In the genomic region with DNA sequence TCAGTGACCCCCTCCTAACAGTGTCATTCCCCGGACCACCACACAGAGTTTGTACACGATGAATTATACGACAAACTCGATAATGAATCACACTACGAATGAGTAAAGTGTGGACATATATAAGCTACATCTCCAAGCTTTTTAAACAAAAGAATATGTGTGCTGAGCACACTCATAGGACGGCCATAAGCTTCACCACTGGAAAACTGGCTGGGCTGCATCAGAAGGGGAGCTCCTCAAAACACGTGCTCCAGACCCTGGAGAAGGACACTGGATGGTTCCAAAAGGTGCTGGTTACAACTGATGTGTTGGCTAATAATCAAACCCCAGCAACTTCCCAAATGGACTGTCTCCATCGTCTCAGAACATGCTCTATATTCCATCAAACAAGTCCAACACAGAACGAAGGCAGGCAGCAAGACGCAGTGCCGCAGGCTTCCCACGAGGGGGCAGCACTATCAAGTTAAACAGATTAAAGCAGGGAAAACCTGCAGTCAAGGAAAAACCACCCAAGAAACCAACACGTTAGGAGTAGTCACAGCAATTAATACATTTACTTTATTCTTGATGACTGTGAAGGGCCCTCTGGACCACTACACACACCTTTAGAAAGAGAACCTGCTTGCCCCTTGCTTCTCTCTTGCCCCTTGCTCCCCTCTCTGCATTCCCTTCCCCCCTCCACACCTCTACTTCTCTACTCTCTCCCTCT, we compare ENCODE assay signal across 8 mouse cellular contexts. TPM values are rescaled to one million over a fixed set of nuclear protein-coding genes. Genes with fewer than 3 reads are reported as not detected.
DNase-seq lines count a peak whose midpoint lies in the region; ATAC-seq and TF ChIP-seq lines count a peak whose summit lies in the region.

No protein-coding gene starts in this region.

- no peak overlapping the region for H3K27ac ChIP-seq in liver, postnatal 0 days (ENCODE audit: low read depth)
- no peak overlapping the region for H3K27ac ChIP-seq in neural tube, embryonic 15.5 days (replicated peaks)

- TF ChIP-seq CTCF in liver, postnatal 0 days (IDR thresholded peaks at IDR 0.05; ENCODE audit: low read depth), result peak; percentile 92

- H3K9ac ChIP-seq in liver, postnatal 0 days (replicated peaks), result no peak overlapping the region
- H3K9ac ChIP-seq in neural tube, embryonic 15.5 days (replicated peaks), result no peak overlapping the region

- ATAC-seq in granulocyte monocyte progenitor cell, adult 5-6 weeks (replicated peaks; ENCODE audit: poor library complexity, severe bottlenecking), result peak; percentile 94
- peak; percentile 50; the same call in 1 of the 2 replicates for ATAC-seq in liver, postnatal 0 days
- peak; percentile 79 for ATAC-seq in neural tube, embryonic 15.5 days (ENCODE audit: low FRiP score)

- WGBS in liver, postnatal 0 days (ENCODE audit: insufficient replicate concordance), result 53% methylated on average over 13 of the region's 13 CpGs
- whole genome bisulfite sequencing in neural tube, embryonic 15.5 days, result 58% methylated on average over 13 of the region's 13 CpGs

- no peak overlapping the region for H3K4me2 ChIP-seq in liver, postnatal 0 days (ENCODE audit: low read depth, low read length)
- no peak overlapping the region for H3K4me2 ChIP-seq in neural tube, embryonic 15.5 days

- DNase-seq in A20 (ENCODE audit: low read depth, low spot score), result peak; percentile 65
- peak; percentile 84 to 85 for DNase-seq in adrenal gland, adult 18-20 months (ENCODE audit: low spot score in 2 of 2)
- peak; percentile 81 for DNase-seq in embryo, embryonic 10.5 days (ENCODE audit: low spot score)
- DNase-seq in kidney, postnatal 4 days, result peak; percentile 84 to 86
- peak; percentile 81 for DNase-seq in liver, postnatal 0 days
- peak; percentile 36 to 51 for DNase-seq in thymus, adult 18-20 months

- no peaks in the 10 kb centered on the region for H3K27me3 ChIP-seq in liver, postnatal 0 days (ENCODE audit: insufficient read depth, low read length)
- H3K27me3 ChIP-seq in neural tube, embryonic 15.5 days (replicated peaks), result no peaks in the 10 kb centered on the region

- no peaks in the 10 kb centered on the region for H3K9me3 ChIP-seq in liver, postnatal 0 days (ENCODE audit: low read length)
- H3K9me3 ChIP-seq in neural tube, embryonic 15.5 days (replicated peaks), result no peaks in the 10 kb centered on the region

- H3K36me3 ChIP-seq in liver, postnatal 0 days (replicated peaks; ENCODE audit: insufficient read depth, low read length), result peaks cover 24% of the 10 kb centered on the region
- H3K36me3 ChIP-seq in neural tube, embryonic 15.5 days, result 0 out of 2 replicates have a peak, but pooled peaks cover 4% of the 10 kb centered on the region

- 0 out of 2 replicates have a peak, but pooled peaks cover 2% of the 10 kb centered on the region for H3K4me1 ChIP-seq in liver, postnatal 0 days (ENCODE audit: insufficient read depth)
- no peaks in the 10 kb centered on the region for H3K4me1 ChIP-seq in neural tube, embryonic 15.5 days

- no peak for TF ChIP-seq EP300 in liver, postnatal 0 days (IDR thresholded peaks at IDR 0.05; ENCODE audit: low read depth)

- no peak overlapping the region for H3K4me3 ChIP-seq in liver, postnatal 0 days (ENCODE audit: low read depth, low read length)
- no peak overlapping the region for H3K4me3 ChIP-seq in neural tube, embryonic 15.5 days (replicated peaks)

RNA-seq across cellular contexts. Expression of a gene that starts 30.5 kb away (rescaled TPM):
- total RNA-seq in adrenal gland, adult 18-20 months (2021), result 10 to 100 TPM; 52.3 to 53.1 TPM
- 17.5 and 23.2 TPM in 2 replicates for total RNA-seq in granulocyte monocyte progenitor cell, adult 5-6 weeks (2014; fragmentation: Nextera tagmentation)
- 55.9 and 63.3 TPM in 2 replicates for total RNA-seq in granulocyte monocyte progenitor cell, adult 5-6 weeks (2017)
- polyA plus RNA-seq in liver, postnatal 0 days (2015; fragmentation: Nextera tagmentation; extraction: Ambion mirVana), result 32.6 and 38.2 TPM in 2 replicates
- polyA plus RNA-seq in neural tube, embryonic 15.5 days (2015; fragmentation: Nextera tagmentation; extraction: Ambion mirVana), result 78.7 and 86.8 TPM in 2 replicates

RNA-seq across cellular contexts. Expression of a gene that starts 37.5 kb away (rescaled TPM):
- not detected for total RNA-seq in adrenal gland, adult 18-20 months (2021)
- total RNA-seq in granulocyte monocyte progenitor cell, adult 5-6 weeks (2014; fragmentation: Nextera tagmentation), result not detected in 2 replicates
- not detected in 2 replicates for total RNA-seq in granulocyte monocyte progenitor cell, adult 5-6 weeks (2017)
- polyA plus RNA-seq in liver, postnatal 0 days (2015; fragmentation: Nextera tagmentation; extraction: Ambion mirVana), result not detected in 2 replicates
- 0.54 and 0.88 TPM in 2 replicates for polyA plus RNA-seq in neural tube, embryonic 15.5 days (2015; fragmentation: Nextera tagmentation; extraction: Ambion mirVana)
